Mouse (Mus musculus) liver, postnatal 0 days (tissue): ENCODE data around the gene Ccnk.

ENCODE experiments used
- CTCF ChIP-seq: sonication (generic); IDR thresholded peaks from 2 replicates; pipeline ENCODE4 v1.5.1; 2016; ENCODE audit warnings: antibody characterized with exemption, low read depth
- EP300 ChIP-seq: IDR thresholded peaks from 2 replicates; pipeline ENCODE4 v1.6.1; 2016; ENCODE audit warnings: antibody characterized with exemption, low read depth, mild to moderate bottlenecking

DNA sequence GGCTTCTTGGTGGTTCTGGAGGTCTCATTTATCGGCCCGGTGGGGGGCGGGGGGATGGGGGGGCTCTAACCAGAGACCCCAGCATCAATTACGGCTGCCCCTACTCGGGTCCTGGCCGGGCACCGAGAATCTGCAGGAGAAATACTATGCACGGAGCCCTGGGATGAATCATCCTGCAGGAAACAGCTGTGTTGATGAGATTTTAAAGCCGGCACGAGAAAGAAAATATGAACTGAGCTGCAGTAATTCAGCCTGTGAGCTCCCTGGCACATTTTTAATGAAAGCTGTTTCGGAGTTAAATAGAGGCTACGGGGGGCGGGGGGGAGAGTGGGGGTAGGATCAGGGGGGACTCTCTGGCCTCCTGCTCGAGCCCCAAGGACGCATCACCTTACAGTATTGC lies 39.8 kb downstream of the Ccnk start:
- TF ChIP-seq EP300 (no peak), CTCF (no peak)
